Mouse (Mus musculus): ENCODE results near the gene Wdr46. TPM values are rescaled to one million over a fixed set of nuclear protein-coding genes. Genes with fewer than 3 reads are reported as not detected.

The Wdr46 gene
- polyA plus RNA-seq, 1 experiment from 2014 or later: 67.0 TPM

GRCm38 (mm10) chr17:33920282-33921097, 20.0 kb upstream of the Wdr46 start:
- peak overlapping the region; percentile 83 for H3K4me3 ChIP-seq (ENCODE audit: low read depth, low read length)
- H3K4me2 ChIP-seq: peak overlapping the region; percentile 100
- H3K27me3 ChIP-seq (replicated peaks; ENCODE audit: control insufficient read depth, insufficient read depth, low read length): no peaks in the 10 kb centered on the region
- 0 out of 2 replicates have a peak, but pooled peaks cover 2% of the 10 kb centered on the region for H3K9me3 ChIP-seq (ENCODE audit: control insufficient read depth, low read length)
- H3K4me1 ChIP-seq (replicated peaks; ENCODE audit: control insufficient read depth, insufficient read depth, low read length): peaks cover 31% of the 10 kb centered on the region
- WGBS: under 1% methylated on average over 36 of the region's 36 CpGs
- ATAC-seq (replicated peaks; ENCODE audit: low FRiP score) (peak; percentile 22; the same call in 1 of the 2 replicates), DNase-seq (ENCODE audit: low spot score) (peak; percentile 79)
- H3K36me3 ChIP-seq (ENCODE audit: control insufficient read depth, insufficient read depth, low read length): peaks cover 17% of the 10 kb centered on the region
- peak overlapping the region; percentile 91; the same call in 1 of the 2 replicates for H3K27ac ChIP-seq (ENCODE audit: low read depth, low read length)
- H3K9ac ChIP-seq (ENCODE audit: low read depth, low read length): peak overlapping the region; percentile 86

DNA sequence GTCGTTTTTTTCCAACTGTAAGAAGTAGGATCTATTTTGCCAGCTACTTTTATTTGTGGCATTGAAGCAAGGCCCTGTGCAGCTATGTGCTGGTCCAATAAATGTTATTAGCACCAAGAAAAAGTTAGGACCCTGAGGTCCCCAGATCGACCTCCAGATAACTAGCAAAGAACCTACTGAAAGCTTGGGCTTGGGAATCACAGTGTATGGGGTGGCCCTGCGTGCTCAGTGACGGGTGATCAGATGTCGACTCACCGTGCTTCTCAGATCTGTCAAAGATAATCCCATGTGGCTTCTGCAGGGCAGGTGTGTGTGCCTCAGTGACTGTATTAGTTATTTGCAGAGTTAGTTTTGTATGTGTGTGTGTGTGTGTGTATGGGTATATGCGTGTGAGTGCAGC, 19.1 kb upstream of the Wdr46 start:
- Histone ChIP-seq H3K36me3 (ENCODE audit: control insufficient read depth, insufficient read depth, low read length) (peaks cover 20% of the 10 kb centered on the region), H3K9me3 (ENCODE audit: control insufficient read depth, low read length) (0 out of 2 replicates have a peak, but pooled peaks cover 2% of the 10 kb centered on the region), H3K4me3 (ENCODE audit: low read depth, low read length) (peak overlapping the region; percentile 83; the same call in 1 of the 2 replicates), H3K9ac (ENCODE audit: low read depth, low read length) (no peak overlapping the region), H3K4me1 (replicated peaks; ENCODE audit: control insufficient read depth, insufficient read depth, low read length) (peaks cover 31% of the 10 kb centered on the region), H3K27me3 (replicated peaks; ENCODE audit: control insufficient read depth, insufficient read depth, low read length) (no peaks in the 10 kb centered on the region), H3K27ac (ENCODE audit: low read depth, low read length) (no peak overlapping the region), H3K4me2 (peak overlapping the region; percentile 100)
- no peak for ATAC-seq (replicated peaks; ENCODE audit: low FRiP score)
- WGBS: 82% methylated on average over 7 of the region's 7 CpGs
- DNase-seq (ENCODE audit: low spot score): no peak

DNA sequence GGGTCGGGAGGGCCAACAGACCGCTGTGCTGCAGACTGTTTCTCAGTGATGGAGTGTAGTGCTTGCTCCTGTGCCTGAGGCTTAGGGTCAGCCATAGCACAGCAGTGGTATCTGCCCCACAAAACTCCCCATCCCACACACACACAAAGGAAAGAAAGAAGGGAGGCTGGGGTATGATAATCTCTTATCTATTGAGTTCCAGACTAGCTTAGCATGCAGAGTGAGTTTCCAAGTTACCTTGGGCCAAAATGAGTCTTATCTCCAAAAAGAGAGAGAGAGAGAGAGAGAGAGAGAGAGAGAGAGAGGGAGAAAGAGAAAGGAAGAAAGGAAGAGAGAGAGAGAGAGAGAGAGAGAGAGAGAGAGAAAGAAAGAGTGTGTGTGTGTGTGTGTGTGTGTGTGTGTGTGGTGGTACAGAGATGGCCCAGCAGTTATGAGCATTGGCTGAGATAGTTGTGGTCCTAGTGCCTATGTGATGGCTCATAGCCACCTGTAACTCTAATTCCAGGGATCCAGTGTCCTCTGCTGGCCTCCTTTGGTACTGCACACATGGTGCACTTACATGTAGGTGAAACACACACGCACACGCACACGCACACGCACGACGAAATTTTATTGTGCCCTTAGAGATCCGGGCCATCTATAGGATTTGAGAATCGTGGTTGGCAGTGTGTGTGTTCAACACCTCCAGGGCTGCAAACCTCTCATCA, 15.7 kb upstream of the Wdr46 start:
- WGBS: 75% methylated on average over 10 of the region's 10 CpGs
- H3K4me2 ChIP-seq: peak overlapping the region; percentile 29
- DNase-seq (ENCODE audit: low spot score) (no peak), ATAC-seq (replicated peaks; ENCODE audit: low FRiP score) (peak; percentile 46)
- H3K27me3 ChIP-seq (replicated peaks; ENCODE audit: control insufficient read depth, insufficient read depth, low read length): no peaks in the 10 kb centered on the region
- H3K4me3 ChIP-seq (ENCODE audit: low read depth, low read length): peak overlapping the region; percentile 7; the same call in 1 of the 2 replicates
- H3K9ac ChIP-seq (ENCODE audit: low read depth, low read length): no peak overlapping the region
- H3K4me1 ChIP-seq (replicated peaks; ENCODE audit: control insufficient read depth, insufficient read depth, low read length): peaks cover 23% of the 10 kb centered on the region
- H3K9me3 ChIP-seq (ENCODE audit: control insufficient read depth, low read length): no peaks in the 10 kb centered on the region
- H3K36me3 ChIP-seq (ENCODE audit: control insufficient read depth, insufficient read depth, low read length): peaks cover 9% of the 10 kb centered on the region; the same call in 1 of the 2 replicates
- peak overlapping the region; percentile 59 for H3K27ac ChIP-seq (ENCODE audit: low read depth, low read length)

DNA sequence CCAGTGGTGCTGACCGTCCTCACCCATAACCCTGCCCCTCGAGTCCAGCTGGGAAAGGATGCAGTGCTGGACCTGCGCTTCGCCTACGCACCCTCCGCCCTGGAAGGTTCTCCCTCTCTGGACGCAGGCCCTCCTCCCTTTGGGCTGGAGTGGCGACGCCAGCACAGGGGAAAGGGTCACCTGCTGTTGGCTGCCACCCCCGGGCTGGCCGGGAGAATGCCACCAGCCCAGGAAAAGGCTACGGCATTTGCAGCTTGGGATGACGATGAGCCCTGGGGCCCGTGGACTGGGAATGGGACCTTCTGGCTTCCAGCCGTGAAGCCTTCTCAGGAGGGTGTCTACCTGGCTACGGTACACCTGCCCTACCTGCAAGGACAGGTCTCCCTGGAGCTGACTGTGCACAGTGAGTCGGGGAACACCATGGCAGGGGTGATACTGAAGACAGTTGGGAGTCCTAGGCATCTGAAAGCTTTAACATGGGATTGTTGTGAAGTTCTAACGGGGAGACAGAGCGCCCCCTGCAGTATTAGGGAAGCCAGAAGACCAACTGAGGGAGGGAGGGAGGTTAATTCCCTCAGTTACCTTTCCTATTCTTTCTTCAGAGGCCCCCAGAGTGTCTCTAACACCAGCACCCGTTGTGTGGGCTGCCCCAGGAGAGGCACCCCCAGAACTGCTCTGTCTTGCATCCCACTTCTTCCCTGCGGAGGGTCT, 14.9 kb upstream of the Wdr46 start:
- H3K27ac ChIP-seq (ENCODE audit: low read depth, low read length): peak overlapping the region; percentile 4; the same call in 1 of the 2 replicates
- no peaks in the 10 kb centered on the region for H3K9me3 ChIP-seq (ENCODE audit: control insufficient read depth, low read length)
- H3K4me1 ChIP-seq (replicated peaks; ENCODE audit: control insufficient read depth, insufficient read depth, low read length): peaks cover 25% of the 10 kb centered on the region
- no peak overlapping the region for H3K9ac ChIP-seq (ENCODE audit: low read depth, low read length)
- DNase-seq (ENCODE audit: low spot score) (no peak), ATAC-seq (replicated peaks; ENCODE audit: low FRiP score) (no peak)
- peaks cover 9% of the 10 kb centered on the region; the same call in 1 of the 2 replicates for H3K36me3 ChIP-seq (ENCODE audit: control insufficient read depth, insufficient read depth, low read length)
- H3K27me3 ChIP-seq (replicated peaks; ENCODE audit: control insufficient read depth, insufficient read depth, low read length): no peaks in the 10 kb centered on the region
- H3K4me2 ChIP-seq: no peak overlapping the region
- H3K4me3 ChIP-seq (ENCODE audit: low read depth, low read length): 0 out of 2 replicates have a peak overlapping the region, but pooled peaks have one; percentile 14
- WGBS: 84% methylated on average over 21 of the region's 21 CpGs

DNA sequence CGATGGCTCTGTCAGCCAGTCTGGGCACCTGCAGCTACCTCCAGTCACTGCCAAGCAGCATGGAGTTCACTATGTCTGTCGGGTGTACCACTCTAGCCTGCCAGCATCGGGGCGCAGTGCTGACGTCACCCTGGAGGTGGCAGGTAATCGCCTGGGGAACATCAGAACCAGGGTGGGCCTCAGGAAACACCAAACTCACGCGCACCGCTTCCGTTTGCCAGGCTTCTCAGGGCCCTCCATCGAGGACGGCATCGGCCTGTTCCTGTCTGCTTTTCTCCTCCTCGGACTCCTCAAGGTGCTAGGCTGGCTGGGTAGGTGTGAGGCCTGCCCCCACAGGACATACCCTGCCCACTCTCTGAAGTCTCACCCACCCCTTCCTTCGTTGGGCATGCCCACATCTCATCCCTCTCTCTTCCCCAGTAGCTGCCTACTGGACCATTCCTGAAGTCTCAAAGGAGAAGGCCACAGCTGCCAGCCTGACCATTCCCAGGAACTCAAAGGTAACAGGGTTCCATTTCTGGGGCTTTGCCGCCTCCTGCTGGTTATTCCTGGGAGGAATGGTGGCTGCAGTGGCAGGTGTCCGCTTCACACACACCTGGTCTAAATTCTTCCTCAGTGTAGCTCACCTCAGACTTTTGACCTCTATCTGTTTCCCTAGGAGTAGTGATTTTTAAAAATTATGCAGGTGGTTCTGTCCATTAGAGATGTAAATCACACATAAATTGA, 14.1 kb upstream of the Wdr46 start:
- no peak overlapping the region for H3K27ac ChIP-seq (ENCODE audit: low read depth, low read length)
- no peaks in the 10 kb centered on the region for H3K27me3 ChIP-seq (replicated peaks; ENCODE audit: control insufficient read depth, insufficient read depth, low read length)
- ATAC-seq (replicated peaks; ENCODE audit: low FRiP score): no peak
- DNase-seq (ENCODE audit: low spot score): no peak
- peaks cover 29% of the 10 kb centered on the region for H3K4me1 ChIP-seq (replicated peaks; ENCODE audit: control insufficient read depth, insufficient read depth, low read length)
- peaks cover 9% of the 10 kb centered on the region; the same call in 1 of the 2 replicates for H3K36me3 ChIP-seq (ENCODE audit: control insufficient read depth, insufficient read depth, low read length)
- no peaks in the 10 kb centered on the region for H3K9me3 ChIP-seq (ENCODE audit: control insufficient read depth, low read length)
- 0 out of 2 replicates have a peak overlapping the region, but pooled peaks have one; percentile 14 for H3K4me3 ChIP-seq (ENCODE audit: low read depth, low read length)
- WGBS: 81% methylated on average over 17 of the region's 17 CpGs
- no peak overlapping the region for H3K9ac ChIP-seq (ENCODE audit: low read depth, low read length)
- no peak overlapping the region; the same call in 1 of the 2 replicates for H3K4me2 ChIP-seq

- Histone ChIP-seq H3K4me1 (replicated peaks; ENCODE audit: control insufficient read depth, insufficient read depth, low read length) (peaks cover 30% of the 10 kb centered on the region), H3K27me3 (replicated peaks; ENCODE audit: control insufficient read depth, insufficient read depth, low read length) (no peaks in the 10 kb centered on the region), H3K9ac (ENCODE audit: low read depth, low read length) (peak overlapping the region; percentile 92), H3K4me3 (ENCODE audit: low read depth, low read length) (peak overlapping the region; percentile 91), H3K36me3 (ENCODE audit: control insufficient read depth, insufficient read depth, low read length) (peaks cover 9% of the 10 kb centered on the region; the same call in 1 of the 2 replicates), H3K9me3 (ENCODE audit: control insufficient read depth, low read length) (no peaks in the 10 kb centered on the region), H3K27ac (ENCODE audit: low read depth, low read length) (no peak overlapping the region), H3K4me2 (peak overlapping the region; percentile 99)
- DNase-seq (ENCODE audit: low spot score) (no peak), ATAC-seq (replicated peaks; ENCODE audit: low FRiP score) (no peak)
- WGBS: 57% methylated on average over 21 of the region's 21 CpGs
Measured at GRCm38 (mm10) chr17:33928251-33928947, 12.1 kb upstream of the Wdr46 start.

DNA sequence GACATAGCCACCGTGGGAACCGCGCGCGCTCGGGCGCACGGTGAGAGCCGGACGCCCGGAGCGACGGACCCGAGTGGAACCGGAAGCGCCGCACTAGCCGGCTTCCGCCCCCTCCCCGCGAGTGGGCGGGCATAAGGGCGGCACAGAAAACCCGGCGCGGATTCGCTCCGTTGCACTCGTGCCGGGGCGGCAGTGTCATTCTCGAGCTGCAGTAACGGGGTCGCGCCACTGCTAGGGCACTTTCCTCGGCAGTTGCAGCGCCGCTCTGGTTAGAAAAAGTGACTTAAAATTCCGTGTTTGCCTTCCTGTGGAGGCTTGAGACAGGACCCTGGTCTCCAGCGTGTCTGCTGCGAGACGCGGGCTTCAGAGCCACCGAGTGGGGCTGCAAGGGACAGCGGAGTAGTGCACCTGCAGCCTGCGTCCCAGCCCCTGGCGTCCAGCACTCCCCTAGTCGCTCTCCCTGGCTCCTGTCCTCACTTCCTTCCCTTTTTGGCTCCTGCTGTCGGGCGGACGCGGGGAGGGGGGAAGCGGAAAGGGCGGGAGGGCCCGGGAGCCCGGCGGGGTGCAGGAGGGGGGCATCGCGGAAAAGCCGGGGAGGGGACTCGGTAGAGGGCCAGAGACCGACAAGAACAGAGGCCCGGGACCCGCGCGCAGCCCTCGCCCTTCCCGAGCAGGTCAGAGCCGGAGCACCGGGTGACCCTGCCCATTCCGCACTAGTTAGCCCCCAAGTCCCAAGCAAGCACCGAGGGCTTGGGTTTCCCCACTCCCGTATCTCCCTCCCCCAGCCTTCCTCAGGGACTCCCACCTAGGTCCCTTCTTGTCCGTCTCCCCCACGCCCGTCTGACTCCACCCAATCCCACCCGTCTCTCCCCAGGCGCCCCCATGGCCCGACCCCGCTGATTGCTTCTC, 10.8 kb upstream of the Wdr46 start, which contains the start of gene Rgl2:
Gene Rgl2 (plus strand): TSS at position 173 of the 909 bp plus-strand sequence.
- H3K27me3 ChIP-seq (replicated peaks; ENCODE audit: control insufficient read depth, insufficient read depth, low read length): no peaks in the 10 kb centered on the region
- peak within 1 kb of the TSS; percentile 91 for H3K4me3 ChIP-seq (ENCODE audit: low read depth, low read length)
- H3K9ac ChIP-seq (ENCODE audit: low read depth, low read length): peak within 1 kb of the TSS; percentile 92
- peaks cover 11% of the 10 kb centered on the region; the same call in 1 of the 2 replicates for H3K36me3 ChIP-seq (ENCODE audit: control insufficient read depth, insufficient read depth, low read length)
- no peaks in the 10 kb centered on the region for H3K9me3 ChIP-seq (ENCODE audit: control insufficient read depth, low read length)
- peak; percentile 94 for DNase-seq (ENCODE audit: low spot score)
- ATAC-seq (replicated peaks; ENCODE audit: low FRiP score): peak; percentile 77
- H3K4me2 ChIP-seq: peak within 1 kb of the TSS; percentile 99
- H3K4me1 ChIP-seq (replicated peaks; ENCODE audit: control insufficient read depth, insufficient read depth, low read length): peaks cover 19% of the 10 kb centered on the region
- peak within 1 kb of the TSS; percentile 98 for H3K27ac ChIP-seq (ENCODE audit: low read depth, low read length)
- WGBS: under 1% methylated on average over 75 of the region's 80 CpGs
